In the genomic region with DNA sequence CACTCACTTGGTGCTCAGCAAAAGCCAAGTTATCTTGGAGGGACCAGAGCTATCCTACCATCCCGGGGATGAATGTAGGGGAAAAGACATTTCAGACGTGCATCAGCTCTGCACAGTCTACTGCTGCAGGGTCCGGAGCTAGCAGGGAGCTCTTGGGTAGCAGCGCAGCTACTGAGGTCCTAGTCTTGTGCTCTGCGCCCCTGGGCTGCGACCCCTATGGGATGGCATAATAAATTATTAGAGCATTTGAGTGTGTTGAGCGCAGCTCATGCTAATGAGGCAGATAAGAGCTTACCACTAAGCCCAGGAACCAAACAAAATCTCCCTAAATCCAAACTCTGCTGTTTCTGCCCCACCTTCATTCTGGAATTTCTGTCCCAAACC, we compare ENCODE assay signal across 14 mouse cellular contexts. TPM values are rescaled to one million over a fixed set of nuclear protein-coding genes. Genes with fewer than 3 reads are reported as not detected.
DNase-seq lines count a peak whose midpoint lies in the region; ATAC-seq lines count a peak whose summit lies in the region.
"Had no signal": no experiment of that assay in that cellular context is flagged by ENCODE, and none has a peak within 500 bp of the region (broad histone marks: within the 10 kb centered on the region; RNA-seq: fewer than 3 reads in every experiment).

No protein-coding gene starts in this region.

- peaks cover 27% of the 10 kb centered on the region for H3K27me3 ChIP-seq in embryonic facial prominence, embryonic 11.5 days (ENCODE audit: control insufficient read depth, insufficient read depth, low read length)
- H3K27me3 ChIP-seq in forebrain, embryonic 14.5 days (replicated peaks; ENCODE audit: control insufficient read depth, insufficient read depth, low read length) = no peaks in the 10 kb centered on the region
- H3K27me3 ChIP-seq in neural tube, embryonic 13.5 days = peaks cover 51% of the 10 kb centered on the region

- H3K4me2 ChIP-seq in embryonic facial prominence, embryonic 11.5 days (ENCODE audit: low read depth, low read length) = no peak overlapping the region
- H3K4me2 ChIP-seq in forebrain, embryonic 14.5 days (ENCODE audit: low read length) = peak overlapping the region; percentile 53
- H3K4me2 ChIP-seq in neural tube, embryonic 13.5 days = peak overlapping the region; percentile 52
- H3K4me2 ChIP-seq: heart, embryonic 15.5 days had no signal

- no peaks in the 10 kb centered on the region for H3K36me3 ChIP-seq in embryonic facial prominence, embryonic 11.5 days (replicated peaks; ENCODE audit: control insufficient read depth, insufficient read depth, low read depth, low read length)
- no peaks in the 10 kb centered on the region for H3K36me3 ChIP-seq in forebrain, embryonic 14.5 days (ENCODE audit: control insufficient read depth, insufficient read depth, low read length)
- H3K36me3 ChIP-seq in neural tube, embryonic 13.5 days = no peaks in the 10 kb centered on the region
- H3K36me3 ChIP-seq: heart, embryonic 15.5 days had no signal

- no peaks in the 10 kb centered on the region for H3K9me3 ChIP-seq in embryonic facial prominence, embryonic 11.5 days (replicated peaks; ENCODE audit: control insufficient read depth, low read length)
- H3K9me3 ChIP-seq in forebrain, embryonic 14.5 days (replicated peaks; ENCODE audit: control insufficient read depth, low read length) = peaks cover 3% of the 10 kb centered on the region; the same call in 1 of the 2 replicates
- peaks cover 5% of the 10 kb centered on the region for H3K9me3 ChIP-seq in neural tube, embryonic 13.5 days
- H3K9me3 ChIP-seq: heart, embryonic 15.5 days had no signal

- H3K4me3 ChIP-seq in embryonic facial prominence, embryonic 11.5 days (ENCODE audit: low read depth, low read length) = no peak overlapping the region
- H3K4me3 ChIP-seq in forebrain, embryonic 14.5 days (ENCODE audit: low read depth, low read length) = peak overlapping the region; percentile 19; the same call in 1 of the 2 replicates
- peak overlapping the region; percentile 17 for H3K4me3 ChIP-seq in neural tube, embryonic 13.5 days
- H3K4me3 ChIP-seq: erythroblast, embryonic 14.5 days; heart, embryonic 15.5 days had no signal

- no peak overlapping the region for H3K27ac ChIP-seq in embryonic facial prominence, embryonic 11.5 days (replicated peaks; ENCODE audit: low read depth, low read length)
- peak overlapping the region; percentile 35; the same call in 1 of the 2 replicates for H3K27ac ChIP-seq in forebrain, embryonic 14.5 days (ENCODE audit: low read depth, low read length)
- H3K27ac ChIP-seq in neural tube, embryonic 13.5 days (replicated peaks) = peak overlapping the region; percentile 33; the same call in 1 of the 2 replicates
- H3K27ac ChIP-seq: heart, embryonic 15.5 days; layer of hippocampus, adult 2 months had no signal

- no peak overlapping the region for H3K9ac ChIP-seq in embryonic facial prominence, embryonic 11.5 days (replicated peaks; ENCODE audit: low read length)
- peak overlapping the region; percentile 42; the same call in 1 of the 2 replicates for H3K9ac ChIP-seq in forebrain, embryonic 14.5 days (ENCODE audit: low read length)
- peak overlapping the region; percentile 18; the same call in 1 of the 2 replicates for H3K9ac ChIP-seq in neural tube, embryonic 13.5 days
- H3K9ac ChIP-seq: heart, embryonic 15.5 days had no signal

- peak; percentile 42; the same call in 1 of the 2 replicates for ATAC-seq in embryonic facial prominence, embryonic 11.5 days (replicated peaks; ENCODE audit: insufficient number of reproducible peaks, low FRiP score, low TSS enrichment, low read depth)
- ATAC-seq in forebrain, embryonic 14.5 days = peak; percentile 70
- ATAC-seq in neural tube, embryonic 13.5 days (ENCODE audit: low read depth) = peak; percentile 56

- no peaks in the 10 kb centered on the region for H3K4me1 ChIP-seq in embryonic facial prominence, embryonic 11.5 days (ENCODE audit: control insufficient read depth, insufficient read depth, low read length)
- H3K4me1 ChIP-seq in forebrain, embryonic 14.5 days (ENCODE audit: control insufficient read depth, insufficient read depth, low read length) = peaks cover 12% of the 10 kb centered on the region
- peaks cover 20% of the 10 kb centered on the region for H3K4me1 ChIP-seq in neural tube, embryonic 13.5 days (replicated peaks)
- H3K4me1 ChIP-seq: heart, embryonic 15.5 days had no signal

- WGBS in embryonic facial prominence, embryonic 11.5 days = 7% methylated on average over 7 of the region's 7 CpGs
- 2% methylated on average over 7 of the region's 7 CpGs for WGBS in forebrain, embryonic 14.5 days
- 2% methylated on average over 7 of the region's 7 CpGs for WGBS in neural tube, embryonic 13.5 days

- no peak for DNase-seq in embryonic facial prominence, embryonic 11.5 days (ENCODE audit: low spot score)
- peak; percentile 47 for DNase-seq in forebrain, embryonic 14.5 days (ENCODE audit: low spot score)
- peak; percentile 16 for DNase-seq in mesoderm, embryonic 11.5 days (ENCODE audit: low read depth, low spot score)
- DNase-seq in cerebellum, adult 18-20 months = no peak
- DNase-seq in kidney, adult 8-10 months = no peak
- DNase-seq in left cerebral cortex, adult 9 months (ENCODE audit: low spot score in 2 of 2) = no peak
- DNase-seq: adrenal gland, postnatal 36 days; gastrocnemius, postnatal 25 days; kidney, adult 11 months had no signal

RNA-seq across cellular contexts. Expression of gene Ascl1, which starts 8.2 kb away (rescaled TPM):
- 10.6 and 11.1 TPM in 2 replicates for polyA plus RNA-seq in embryonic facial prominence, embryonic 11.5 days (2014; fragmentation: Nextera tagmentation; extraction: Ambion mirVana)
- polyA plus RNA-seq in forebrain, embryonic 14.5 days (2014; fragmentation: Nextera tagmentation; extraction: Ambion mirVana) = 26.6 and 28.8 TPM in 2 replicates
- 12.9 and 21.2 TPM in 2 replicates for polyA plus RNA-seq in neural tube, embryonic 13.5 days (2015; fragmentation: Nextera tagmentation; extraction: Ambion mirVana)
- polyA plus RNA-seq: erythroblast, embryonic 14.5 days; liver, embryonic 16.5 days had no signal

RNA-seq across cellular contexts. Expression of gene Pah, which starts 19.9 kb away (rescaled TPM):
- not detected in 2 replicates for polyA plus RNA-seq in embryonic facial prominence, embryonic 11.5 days (2014; fragmentation: Nextera tagmentation; extraction: Ambion mirVana)
- not detected in 2 replicates for polyA plus RNA-seq in forebrain, embryonic 14.5 days (2014; fragmentation: Nextera tagmentation; extraction: Ambion mirVana)
- polyA plus RNA-seq in neural tube, embryonic 13.5 days (2015; fragmentation: Nextera tagmentation; extraction: Ambion mirVana) = not detected in 2 replicates
- polyA plus RNA-seq: erythroblast, embryonic 14.5 days; heart, embryonic 15.5 days had no signal

Comparison
In these comparisons a context has a peak if more than half of its experiments do, and no peak if none do; other contexts are left out.
1. DNase-seq: peak in forebrain, embryonic 14.5 days (single experiment) and mesoderm, embryonic 11.5 days (single experiment); none in embryonic facial prominence, embryonic 11.5 days (single experiment), cerebellum, adult 18-20 months (0 of 2), kidney, adult 8-10 months (0 of 2) and left cerebral cortex, adult 9 months (0 of 2).
2. Peak in every context shown above with its lines, with median percentiles within 50 percentile points of each other: ATAC-seq.